Mouse (Mus musculus) gastrocnemius, postnatal 36 days (tissue): ENCODE results near the gene Lrp4. TPM values are rescaled to one million over a fixed set of nuclear protein-coding genes. Genes with fewer than 3 reads are reported as not detected.
"Not testable (repeated sequence)": the region's sequence is repeated elsewhere in the genome, so short reads cannot be mapped to it uniquely, and the experiment has no call there.

Experiments used
- DNase-seq, 2 experiments: peaks; one replicate each; pipeline ENCODE4 v3.0.0; 2022
- intact Hi-C: fragments of 180-260 bp; cut with DNase I; formaldehyde crosslinking; loops from one replicate; pipeline ENCODE4 v1.15.1; 2025
- total RNA-seq, 2 experiments: library from RNA; stranded (reverse); gene quantifications; 2 replicates each; pipeline ENCODE4 v1.2.3; 2021

Lrp4 gene
- total RNA-seq, 2 experiments from 2014 or later = 7.2 to 7.3 TPM

GRCm38 (mm10) chr2:91480399-91480801 lies 23.1 kb downstream of the Lrp4 start:
- no peak for DNase-seq
- intact Hi-C loops = loop anchor here (2.0 to 5.0 kb wide), 2 partner anchors 22 to 363 kb away; partner anchors contain the start of gene Mybpc3

GRCm38 (mm10) chr2:91480805-91481514 lies 23.6 kb downstream of the Lrp4 start:
- intact Hi-C loops = loop anchor here (2.0 to 5.0 kb wide), 2 partner anchors 22 to 364 kb away; partner anchors contain the start of gene Mybpc3
- no peak for DNase-seq

- intact Hi-C loops = loop anchor here (5.0 kb wide), 1 partner anchor 367 kb away; the partner anchor contains the start of gene Mybpc3
- DNase-seq = no peak
Measured at GRCm38 (mm10) chr2:91484698-91485097, 27.4 kb downstream of the Lrp4 start.

GRCm38 (mm10) chr2:91485256-91485655 lies 27.9 kb downstream of the Lrp4 start:
- intact Hi-C loops = no loop called here
- DNase-seq = no peak

GRCm38 (mm10) chr2:91487295-91487694 lies 30.0 kb downstream of the Lrp4 start:
- intact Hi-C loops, DNase-seq: not testable (repeated sequence)

- DNase-seq = no peak
- intact Hi-C loops = no loop called here
Measured at GRCm38 (mm10) chr2:91492071-91492635, 34.8 kb downstream of the Lrp4 start.

- DNase-seq = no peak
- intact Hi-C loops = no loop called here
Measured at GRCm38 (mm10) chr2:91493981-91494380, 36.7 kb downstream of the Lrp4 start.

GRCm38 (mm10) chr2:91498093-91498719 lies 40.9 kb downstream of the Lrp4 start:
- no peak for DNase-seq
- intact Hi-C loops = no loop called here

- intact Hi-C loops = no loop called here
- DNase-seq = no peak
Measured at GRCm38 (mm10) chr2:91508076-91508475, 50.8 kb downstream of the Lrp4 start.

- intact Hi-C loops = no loop called here
- no peak for DNase-seq
Measured at GRCm38 (mm10) chr2:91517186-91517585, 59.9 kb downstream of the Lrp4 start.

- DNase-seq = peak; percentile 83 to 84
- intact Hi-C loops = no loop called here
Measured at GRCm38 (mm10) chr2:91526294-91527146, 69.2 kb downstream of the Lrp4 start, which contains the start of gene Ckap5. Gene Ckap5, plus strand, starts transcription at chr2:91526762.

- intact Hi-C loops = no loop called here
- no peak for DNase-seq
Measured at GRCm38 (mm10) chr2:91527147-91527486, 69.8 kb downstream of the Lrp4 start.

- DNase-seq = peak; percentile 80 to 87
- intact Hi-C loops = no loop called here
Measured at GRCm38 (mm10) chr2:91537588-91538205, 80.4 kb downstream of the Lrp4 start.

Other genes with a start within 250 kb of the Lrp4 start
- gene Ddb2, start 220.5 kb upstream of the Lrp4 start, total RNA-seq = 1 to 10 TPM; 2.1 to 2.6 TPM
- 100 to 1,000 TPM; 333 to 372 TPM for gene Pacsin3, start 201.6 kb upstream of the Lrp4 start, total RNA-seq
- gene Arfgap2, start 192.5 kb upstream of the Lrp4 start, total RNA-seq = 100 to 1,000 TPM; 131 to 132 TPM
- gene 1110051M20Rik, start 12.8 kb upstream of the Lrp4 start, total RNA-seq = 10 to 100 TPM; 12.3 to 12.6 TPM
- gene Ckap5, start 69.3 kb downstream of the Lrp4 start, total RNA-seq = 10 to 100 TPM; 24.4 to 31.8 TPM
- under 1 TPM in 1 of 2 experiments, not detected in 1; 0.46 TPM for gene F2, start 178.9 kb downstream of the Lrp4 start, total RNA-seq
- gene Zfp408, start 192.3 kb downstream of the Lrp4 start, total RNA-seq = 1 to 10 TPM; 1.8 to 3.3 TPM
- 1 to 10 TPM; 6.4 to 7.1 TPM for gene Arhgap1, start 192.3 kb downstream of the Lrp4 start, total RNA-seq